Mouse (Mus musculus) layer of hippocampus, adult 11-12 months (tissue): ENCODE results near the gene Neurod1.

ENCODE experiments used
- DNase-seq: peaks from one replicate; pipeline ENCODE4 v3.0.0; 2022; ENCODE audit warnings: low spot score

Neurod1 gene

GRCm38 (mm10) chr2:79456575-79457349, at the start of gene Neurod1, which contains the start of gene Cerkl:
Gene Neurod1 (minus strand): TSS chr2:79456751.
Gene Cerkl (minus strand): TSS chr2:79456785.
- DNase-seq = peak; percentile 68

GRCm38 (mm10) chr2:79498990-79499755, 42.6 kb upstream of the Neurod1 start:
- peak; percentile 76 for DNase-seq

- DNase-seq = no peak
These were observed 28.6 kb upstream of the Neurod1 start for GRCm38 (mm10) chr2:79485127-79485526.

GRCm38 (mm10) chr2:79482511-79482910, 26.0 kb upstream of the Neurod1 start:
- DNase-seq = no peak

- DNase-seq = no peak
These were observed 5.9 kb upstream of the Neurod1 start for GRCm38 (mm10) chr2:79462411-79462810.

DNA sequence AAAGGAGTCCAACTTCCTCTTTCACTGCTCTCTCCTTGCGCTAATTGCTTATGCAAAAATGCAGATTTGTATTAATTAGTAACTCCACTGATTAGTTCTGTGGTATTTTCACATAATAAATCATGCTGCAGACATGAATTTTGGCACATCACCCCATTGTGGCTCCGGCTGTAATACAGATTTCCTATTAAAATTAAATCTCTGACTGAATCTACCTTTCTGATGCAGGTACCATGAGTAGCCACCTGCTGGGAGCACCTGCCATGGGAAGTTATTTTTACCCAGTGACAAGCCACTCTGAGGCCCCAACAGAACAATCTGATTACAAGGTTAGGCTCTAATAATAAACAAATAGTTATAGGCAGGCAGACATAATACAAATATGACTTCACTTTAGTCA, 5.3 kb upstream of the Neurod1 start:
- DNase-seq = no peak

GRCm38 (mm10) chr2:79460586-79460985, 4.0 kb upstream of the Neurod1 start:
- no peak for DNase-seq

DNA sequence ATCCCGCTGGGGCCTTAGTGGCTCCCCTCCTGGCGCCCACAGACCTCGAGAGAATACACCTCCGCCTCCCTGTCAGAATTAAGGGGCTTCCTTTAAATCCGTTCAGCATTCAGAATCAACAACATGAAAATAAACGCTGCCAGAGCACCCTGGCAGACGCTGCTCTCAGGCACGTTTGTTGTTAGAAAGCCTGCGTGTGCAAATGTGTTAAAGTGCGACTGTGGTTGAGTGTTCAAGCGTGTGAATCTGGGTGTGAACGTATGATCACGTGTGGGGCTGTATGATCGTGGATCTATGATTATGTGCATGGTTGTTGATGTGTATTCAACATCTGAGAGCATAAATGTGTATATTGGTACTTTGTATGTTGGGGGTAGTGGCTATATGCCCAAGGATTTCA, 3.6 kb upstream of the Neurod1 start:
- DNase-seq = no peak

DNA sequence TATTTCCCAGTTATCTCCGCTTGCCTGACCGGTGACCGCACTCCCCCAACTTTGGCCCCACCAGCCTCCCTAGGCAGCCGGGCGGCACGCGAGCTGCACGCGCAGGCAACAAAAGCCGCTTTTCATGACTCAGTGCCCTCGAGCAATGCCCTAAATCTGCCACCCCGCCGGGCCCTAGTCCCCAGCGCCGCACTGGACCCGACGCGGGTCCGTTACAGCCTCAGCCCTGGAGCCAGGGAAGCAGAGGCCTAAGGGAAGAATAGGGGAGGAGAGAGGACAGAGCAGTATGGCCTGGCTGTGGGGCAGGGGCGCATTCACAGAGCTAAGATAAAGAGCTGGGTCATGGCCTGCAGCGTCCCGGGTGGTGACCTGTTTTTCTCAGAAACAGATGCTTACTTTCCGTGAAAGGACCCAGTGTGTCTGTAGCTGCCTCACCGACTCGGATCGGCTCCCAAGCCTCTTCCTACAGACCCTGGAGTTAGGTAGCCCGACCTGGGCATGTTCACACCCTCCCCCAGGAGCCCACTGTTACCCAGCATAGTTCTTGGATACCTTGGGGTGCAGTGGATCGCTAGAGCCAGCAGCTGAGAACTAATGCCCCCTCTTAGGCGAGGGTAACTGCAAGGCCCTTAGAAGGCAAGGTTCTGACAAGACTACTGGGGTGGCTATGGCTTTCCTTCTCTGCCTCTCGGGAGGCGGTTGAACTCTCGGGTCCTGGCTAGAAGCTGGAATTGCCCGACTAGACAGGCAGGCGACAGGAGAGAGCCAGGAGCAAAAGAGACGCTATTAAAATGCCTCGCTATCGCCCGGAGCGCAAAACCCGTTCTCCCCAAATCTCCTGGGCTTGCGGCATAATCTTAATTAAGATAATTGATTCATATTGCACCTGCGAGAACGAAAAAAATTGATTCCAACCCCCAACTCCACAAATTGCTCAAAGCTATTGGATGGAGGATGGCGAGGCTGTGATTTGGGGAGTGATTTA, 2.8 kb upstream of the Neurod1 start:
- peak; percentile 5 for DNase-seq

DNA sequence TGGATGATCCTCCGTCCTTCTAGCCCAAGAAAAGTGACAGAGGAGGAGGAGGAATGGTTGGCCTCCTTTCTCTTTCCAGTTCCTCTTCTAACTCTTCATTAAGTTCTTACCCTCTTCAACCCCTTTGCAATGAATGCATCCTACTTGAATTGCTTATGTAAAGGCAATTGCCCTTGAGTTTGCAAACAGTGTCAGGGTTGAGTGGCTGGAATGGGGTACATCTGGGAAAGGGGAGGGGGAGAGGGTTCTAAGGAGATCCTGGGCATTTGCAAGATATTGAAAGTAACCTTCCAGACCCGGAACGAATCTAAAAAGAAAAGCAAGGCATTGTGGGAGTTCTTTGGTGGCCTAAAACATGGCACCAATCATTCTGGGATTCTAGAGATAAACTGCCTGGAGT, 1.4 kb upstream of the Neurod1 start:
- DNase-seq = no peak

- no peak for DNase-seq
These were observed 883 bp upstream of the Neurod1 start for GRCm38 (mm10) chr2:79457434-79457833.

GRCm38 (mm10) chr2:79455646-79456045, 905 bp downstream of the Neurod1 start:
- no peak for DNase-seq

DNA sequence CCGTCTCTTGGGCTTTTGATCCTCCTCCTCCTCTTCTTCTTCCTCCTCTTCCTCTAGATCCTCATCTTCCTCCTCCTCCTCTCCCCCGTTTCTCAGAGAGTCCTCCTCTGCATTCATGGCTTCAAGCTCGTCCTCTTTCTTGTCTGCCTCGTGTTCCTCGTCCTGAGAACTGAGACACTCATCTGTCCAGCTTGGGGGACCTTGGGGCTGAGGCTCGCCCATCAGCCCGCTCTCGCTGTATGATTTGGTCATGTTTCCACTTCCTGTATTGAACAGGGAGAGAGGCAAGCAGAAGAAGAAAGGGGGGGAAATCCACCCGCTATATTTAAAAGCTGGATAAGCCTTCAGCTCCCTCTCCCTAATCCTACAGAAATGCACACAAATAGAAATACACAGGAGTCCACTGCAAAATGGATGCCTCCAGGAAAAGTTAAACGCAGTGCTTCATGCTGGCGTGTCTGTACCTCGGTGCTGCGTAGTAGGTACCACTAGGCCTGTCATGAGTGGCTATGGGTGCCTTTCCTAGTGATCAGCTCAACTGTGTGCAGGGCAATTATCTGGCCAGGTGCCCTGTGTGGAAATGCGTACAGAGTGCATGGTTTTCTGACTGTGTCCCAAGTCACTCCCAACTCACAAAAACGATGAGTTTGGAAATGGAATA, 1.6 kb downstream of the Neurod1 start:
- no peak for DNase-seq

DNA sequence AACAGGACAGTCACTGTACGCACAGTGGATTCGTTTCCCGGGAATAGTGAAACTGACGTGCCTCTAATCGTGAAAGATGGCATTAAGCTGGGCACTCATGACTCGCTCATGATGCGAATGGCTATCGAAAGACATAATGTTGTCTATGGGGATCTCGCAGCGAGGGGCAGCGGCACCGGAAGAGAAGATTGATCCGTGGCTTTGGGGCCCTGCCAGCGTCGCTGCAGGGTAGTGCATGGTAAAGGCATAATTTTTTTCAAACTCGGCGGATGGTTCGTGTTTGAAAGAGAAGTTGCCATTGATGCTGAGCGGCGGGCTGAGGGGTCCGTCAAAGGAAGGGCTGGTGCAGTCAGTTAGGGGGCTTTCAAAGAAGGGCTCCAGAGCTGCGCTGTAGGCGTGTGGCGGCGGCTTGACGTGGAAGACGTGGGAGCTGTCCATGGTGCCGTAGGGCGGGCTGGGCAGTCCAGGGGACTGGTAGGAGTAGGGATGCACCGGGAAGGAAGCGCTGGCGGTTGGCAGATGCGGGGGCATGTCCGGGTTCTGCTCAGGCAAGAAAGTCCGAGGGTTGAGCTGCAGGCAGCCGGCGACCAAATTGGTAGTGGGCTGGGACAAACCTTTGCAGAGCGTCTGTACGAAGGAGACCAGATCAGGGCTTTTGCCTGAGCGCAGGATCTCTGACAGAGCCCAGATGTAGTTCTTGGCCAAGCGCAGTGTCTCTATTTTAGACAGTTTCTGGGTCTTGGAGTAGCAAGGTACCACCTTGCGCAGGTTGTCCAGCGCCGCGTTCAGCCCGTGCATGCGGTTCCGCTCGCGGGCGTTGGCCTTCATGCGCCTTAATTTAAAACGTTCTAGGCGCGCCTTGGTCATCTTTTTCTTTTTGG, 2.4 kb downstream of the Neurod1 start:
- no peak for DNase-seq

- DNase-seq = no peak
These were observed 5.1 kb downstream of the Neurod1 start for GRCm38 (mm10) chr2:79451438-79451837.

- no peak for DNase-seq
These were observed 5.7 kb downstream of the Neurod1 start for GRCm38 (mm10) chr2:79450684-79451394.

- DNase-seq = no peak
These were observed 7.2 kb downstream of the Neurod1 start for GRCm38 (mm10) chr2:79449371-79449770.

- DNase-seq = no peak
These were observed 9.4 kb downstream of the Neurod1 start for GRCm38 (mm10) chr2:79447198-79447597.

DNA sequence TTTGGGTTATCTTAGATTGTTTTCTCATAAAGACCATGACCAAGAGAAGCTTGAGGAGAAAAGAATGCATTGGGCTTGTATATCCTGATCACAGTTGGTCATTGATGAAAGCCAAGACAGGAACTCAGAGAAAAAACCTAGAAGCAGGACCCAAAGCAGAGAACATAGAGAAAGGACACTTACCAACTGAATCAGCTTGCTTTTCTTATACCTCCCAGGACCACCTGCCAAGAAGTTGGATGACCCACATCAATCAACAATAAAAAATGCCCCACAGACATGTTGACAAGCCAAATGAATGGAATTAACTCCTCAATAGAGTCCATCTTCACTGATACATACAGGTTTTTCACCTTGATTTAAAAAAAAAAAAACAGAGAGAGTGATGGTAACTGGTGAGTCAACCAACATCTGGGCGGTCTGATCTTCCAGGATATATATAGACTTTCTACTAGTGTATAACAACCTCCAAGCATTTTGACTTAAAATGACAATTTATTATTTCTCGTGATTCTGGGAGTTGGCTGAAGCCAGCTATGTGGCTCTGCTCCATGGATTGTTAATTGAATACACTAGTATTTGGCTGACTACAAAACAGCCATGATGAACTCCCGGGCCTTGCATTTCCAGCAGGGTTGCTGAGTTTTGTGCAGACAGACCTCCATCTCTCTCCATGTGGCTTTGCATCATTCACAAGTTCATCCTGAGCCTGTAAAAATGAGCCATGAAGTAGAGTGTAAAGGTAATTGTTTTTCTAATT, 12.5 kb downstream of the Neurod1 start:
- no peak for DNase-seq
